Mouse (Mus musculus): ENCODE measurements around the gene Ccr7. TPM values are rescaled to one million over a fixed set of nuclear protein-coding genes. Genes with fewer than 3 reads are reported as not detected.

Ccr7 gene
- polyA plus RNA-seq, 1 experiment from 2014 or later: 0.61 TPM

GRCm38 (mm10) chr11:99111155-99111554 is 43.7 kb downstream of the Ccr7 start:
- Histone ChIP-seq H3K36me3 (ENCODE audit: control insufficient read depth, insufficient read depth, low read length) (no peaks in the 10 kb centered on the region), H3K4me2 (ENCODE audit: low read length) (no peak overlapping the region), H3K4me1 (replicated peaks; ENCODE audit: control insufficient read depth, insufficient read depth, low read length) (peaks cover 21% of the 10 kb centered on the region), H3K9me3 (ENCODE audit: control insufficient read depth, low read length) (peaks cover 3% of the 10 kb centered on the region; the same call in 1 of the 2 replicates), H3K27me3 (replicated peaks; ENCODE audit: control insufficient read depth, insufficient read depth, low read length) (no peaks in the 10 kb centered on the region), H3K27ac (ENCODE audit: low read depth) (no peak overlapping the region), H3K9ac (ENCODE audit: low read length) (no peak overlapping the region), H3K4me3 (ENCODE audit: low read depth, low read length) (no peak overlapping the region)
- ATAC-seq (replicated peaks; ENCODE audit: low FRiP score, low TSS enrichment, low read depth): no peak
- DNase-seq (ENCODE audit: low spot score): no peak
- 54% methylated on average over 11 of the region's 11 CpGs for WGBS

DNA sequence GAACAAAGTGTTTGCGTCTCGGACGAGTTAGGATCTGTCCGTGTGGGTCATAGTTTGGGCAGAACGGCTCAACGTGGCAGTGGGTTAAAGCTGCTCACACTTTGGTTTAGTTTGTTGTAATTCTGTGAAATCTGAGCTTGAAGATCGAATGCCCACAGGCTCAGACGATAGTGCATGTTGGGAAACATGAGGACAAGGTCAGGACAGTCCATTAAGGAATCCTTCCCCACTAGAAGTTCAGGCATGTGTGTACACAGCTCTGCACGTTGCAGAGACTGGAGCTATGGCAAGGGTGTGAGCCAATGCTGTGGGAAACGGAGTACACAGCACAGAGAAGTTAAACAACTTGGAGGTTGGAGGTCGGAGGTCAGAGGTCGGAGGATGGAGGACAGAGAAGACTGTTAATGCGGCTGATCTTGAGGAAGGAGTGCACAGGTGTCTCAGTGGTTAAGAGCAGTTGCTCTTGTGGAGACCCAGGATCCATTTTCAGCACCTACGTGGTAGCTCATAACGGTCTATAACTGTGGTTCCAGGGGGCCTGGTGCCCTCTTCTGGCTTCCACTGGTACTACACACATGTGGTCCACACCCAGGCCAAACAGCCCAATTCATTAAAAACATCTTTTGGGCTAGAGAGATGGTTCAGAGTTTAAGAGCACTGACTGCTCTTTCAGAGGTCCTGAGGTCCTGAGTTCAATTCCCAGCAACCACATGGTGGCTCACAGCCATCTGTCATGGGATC is 44.3 kb downstream of the Ccr7 start:
- H3K9me3 ChIP-seq (ENCODE audit: control insufficient read depth, low read length): peaks cover 3% of the 10 kb centered on the region; the same call in 1 of the 2 replicates
- no peaks in the 10 kb centered on the region for H3K36me3 ChIP-seq (ENCODE audit: control insufficient read depth, insufficient read depth, low read length)
- no peak overlapping the region for H3K9ac ChIP-seq (ENCODE audit: low read length)
- H3K4me2 ChIP-seq (ENCODE audit: low read length): no peak overlapping the region
- no peak overlapping the region for H3K27ac ChIP-seq (ENCODE audit: low read depth)
- peaks cover 22% of the 10 kb centered on the region for H3K4me1 ChIP-seq (replicated peaks; ENCODE audit: control insufficient read depth, insufficient read depth, low read length)
- no peak for DNase-seq (ENCODE audit: low spot score)
- WGBS: 80% methylated on average over 15 of the region's 15 CpGs
- H3K4me3 ChIP-seq (ENCODE audit: low read depth, low read length): no peak overlapping the region
- no peak for ATAC-seq (replicated peaks; ENCODE audit: low FRiP score, low TSS enrichment, low read depth)
- no peaks in the 10 kb centered on the region for H3K27me3 ChIP-seq (replicated peaks; ENCODE audit: control insufficient read depth, insufficient read depth, low read length)

- Histone ChIP-seq H3K4me1 (replicated peaks; ENCODE audit: control insufficient read depth, insufficient read depth, low read length) (peaks cover 25% of the 10 kb centered on the region), H3K9me3 (ENCODE audit: control insufficient read depth, low read length) (peaks cover 3% of the 10 kb centered on the region; the same call in 1 of the 2 replicates), H3K27ac (ENCODE audit: low read depth) (no peak overlapping the region), H3K4me2 (ENCODE audit: low read length) (no peak overlapping the region), H3K4me3 (ENCODE audit: low read depth, low read length) (no peak overlapping the region), H3K27me3 (replicated peaks; ENCODE audit: control insufficient read depth, insufficient read depth, low read length) (no peaks in the 10 kb centered on the region), H3K36me3 (ENCODE audit: control insufficient read depth, insufficient read depth, low read length) (no peaks in the 10 kb centered on the region), H3K9ac (ENCODE audit: low read length) (no peak overlapping the region)
- no peak for DNase-seq (ENCODE audit: low spot score)
- WGBS: 61% methylated on average over 3 of the region's 3 CpGs
- ATAC-seq (replicated peaks; ENCODE audit: low FRiP score, low TSS enrichment, low read depth): no peak
Measured at GRCm38 (mm10) chr11:99108296-99108695, 46.6 kb downstream of the Ccr7 start.

DNA sequence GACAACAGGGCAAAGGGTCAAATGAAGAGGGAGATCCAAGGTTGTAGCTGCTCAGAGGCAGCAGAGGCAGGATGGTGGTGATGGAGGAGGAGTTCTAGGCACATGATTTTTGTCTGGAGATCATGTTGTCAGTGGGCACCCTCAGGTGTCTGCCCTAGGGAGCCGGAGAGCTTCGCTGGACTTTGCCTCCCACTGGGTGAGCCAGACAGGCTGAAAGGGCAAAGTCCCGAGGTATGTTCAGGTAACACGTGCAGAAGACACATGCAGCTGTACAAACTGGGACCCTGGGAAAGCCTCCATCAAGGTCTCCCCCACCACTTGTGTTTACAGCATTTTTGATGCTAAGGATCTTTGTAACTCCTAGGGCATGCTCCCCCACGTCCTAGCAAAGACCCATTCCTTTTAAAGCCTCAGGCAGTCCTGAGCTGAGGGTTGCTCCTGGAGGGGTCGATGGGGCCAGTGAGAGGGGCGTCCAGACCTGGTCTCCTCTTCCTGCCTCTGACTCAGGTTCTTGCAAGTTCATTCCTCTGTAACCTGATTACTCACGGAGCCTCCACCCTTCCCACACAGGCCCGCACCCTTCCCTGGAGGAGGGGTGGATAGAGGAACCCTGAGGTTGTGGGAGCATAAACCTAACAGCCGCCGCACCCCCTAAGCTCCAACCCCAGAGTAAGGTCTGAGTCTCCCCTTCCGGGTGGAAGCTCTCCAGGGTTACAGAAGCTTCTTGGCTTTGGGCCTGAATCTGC is 48.7 kb downstream of the Ccr7 start:
- DNase-seq (ENCODE audit: low spot score) (peak; percentile 63), ATAC-seq (replicated peaks; ENCODE audit: low FRiP score, low TSS enrichment, low read depth) (peak; percentile 59)
- Histone ChIP-seq H3K9ac (ENCODE audit: low read length) (no peak overlapping the region), H3K4me2 (ENCODE audit: low read length) (0 out of 2 replicates have a peak overlapping the region, but pooled peaks have one; percentile 3), H3K36me3 (ENCODE audit: control insufficient read depth, insufficient read depth, low read length) (no peaks in the 10 kb centered on the region), H3K4me1 (replicated peaks; ENCODE audit: control insufficient read depth, insufficient read depth, low read length) (peaks cover 17% of the 10 kb centered on the region), H3K4me3 (ENCODE audit: low read depth, low read length) (no peak overlapping the region), H3K27me3 (replicated peaks; ENCODE audit: control insufficient read depth, insufficient read depth, low read length) (no peaks in the 10 kb centered on the region), H3K27ac (ENCODE audit: low read depth) (peak overlapping the region; percentile 47; the same call in 1 of the 2 replicates), H3K9me3 (ENCODE audit: control insufficient read depth, low read length) (peaks cover 3% of the 10 kb centered on the region; the same call in 1 of the 2 replicates)
- WGBS: 40% methylated on average over 12 of the region's 12 CpGs

DNA sequence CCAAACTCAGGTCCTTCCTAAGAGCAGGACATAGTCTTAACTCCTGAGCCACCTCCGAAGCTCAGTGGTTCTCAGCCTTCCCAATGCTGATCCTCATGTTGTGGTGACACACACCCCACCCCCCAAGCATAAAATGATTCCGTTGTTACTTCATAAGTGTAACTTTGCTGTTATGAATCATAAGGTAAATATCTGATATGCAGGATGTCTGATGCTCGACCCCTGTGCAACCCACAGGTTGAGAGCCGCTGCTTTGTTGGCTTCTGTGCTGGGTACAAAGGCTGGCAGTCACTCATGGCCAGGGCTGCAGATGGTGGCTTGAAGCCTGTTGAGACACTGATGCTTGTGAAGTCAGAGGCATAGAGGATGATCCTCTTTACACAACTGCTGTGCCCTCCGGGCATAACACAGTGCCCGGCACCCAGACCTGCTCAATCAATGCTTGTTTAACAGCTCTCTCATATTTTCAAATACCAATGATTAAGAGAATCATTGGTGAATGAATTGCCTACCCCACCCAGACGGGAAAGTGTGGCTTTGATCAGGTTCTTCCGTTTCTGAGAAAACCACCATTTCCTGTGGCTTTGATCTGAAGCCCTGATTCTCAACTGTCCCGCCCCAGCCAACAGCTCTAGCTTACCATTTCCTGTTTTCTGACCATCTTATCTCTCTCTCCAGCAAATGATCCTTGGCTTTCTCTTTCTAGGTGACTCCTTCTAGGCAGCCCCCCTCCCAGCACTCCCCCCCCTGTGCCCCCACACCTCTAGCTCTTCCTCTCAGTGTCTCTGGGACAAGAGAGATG is 50.1 kb downstream of the Ccr7 start:
- Histone ChIP-seq H3K4me3 (ENCODE audit: low read depth, low read length) (no peak overlapping the region), H3K27me3 (replicated peaks; ENCODE audit: control insufficient read depth, insufficient read depth, low read length) (no peaks in the 10 kb centered on the region), H3K36me3 (ENCODE audit: control insufficient read depth, insufficient read depth, low read length) (no peaks in the 10 kb centered on the region), H3K27ac (ENCODE audit: low read depth) (no peak overlapping the region), H3K9ac (ENCODE audit: low read length) (no peak overlapping the region), H3K9me3 (ENCODE audit: control insufficient read depth, low read length) (no peaks in the 10 kb centered on the region), H3K4me1 (replicated peaks; ENCODE audit: control insufficient read depth, insufficient read depth, low read length) (peaks cover 17% of the 10 kb centered on the region), H3K4me2 (ENCODE audit: low read length) (no peak overlapping the region)
- no peak for ATAC-seq (replicated peaks; ENCODE audit: low FRiP score, low TSS enrichment, low read depth)
- WGBS: 67% methylated on average over 9 of the region's 9 CpGs
- no peak for DNase-seq (ENCODE audit: low spot score)

DNA sequence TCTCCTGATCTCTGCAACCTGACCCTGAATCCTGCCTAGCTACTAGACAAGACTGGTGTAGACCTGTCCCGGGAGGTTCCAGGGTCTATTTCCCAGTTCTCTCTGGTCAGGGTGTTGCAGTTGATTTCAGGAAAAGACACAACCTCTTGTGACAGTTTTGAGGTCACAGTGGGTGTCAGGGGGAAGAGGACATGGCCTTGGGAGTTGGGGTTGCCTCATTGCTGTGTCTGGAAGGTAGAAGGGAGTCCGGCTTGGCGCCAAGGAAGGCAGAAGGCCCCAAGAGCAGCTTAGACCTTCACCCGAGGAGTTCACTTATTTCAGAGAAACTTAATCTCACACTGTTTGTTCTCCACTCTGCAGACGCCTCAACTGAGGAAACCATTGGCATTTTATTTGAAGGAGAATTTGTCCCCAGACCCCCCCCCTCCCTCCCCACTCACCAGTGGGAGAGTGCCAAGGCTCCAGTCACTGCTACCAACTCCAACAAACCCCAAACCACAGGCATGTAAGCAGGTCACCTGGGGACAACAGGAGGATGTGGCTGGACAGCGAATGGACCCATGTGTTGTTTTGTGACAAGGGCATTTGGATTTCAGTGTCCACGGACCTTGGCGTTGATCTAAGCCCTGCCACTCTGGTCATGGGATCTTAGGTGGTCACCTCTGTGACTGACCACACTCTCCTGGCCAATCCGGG is 52.2 kb downstream of the Ccr7 start:
- 88% methylated on average over 9 of the region's 9 CpGs for whole genome bisulfite sequencing
- Histone ChIP-seq H3K9me3 (ENCODE audit: control insufficient read depth, low read length) (no peaks in the 10 kb centered on the region), H3K4me2 (ENCODE audit: low read length) (no peak overlapping the region), H3K27me3 (replicated peaks; ENCODE audit: control insufficient read depth, insufficient read depth, low read length) (no peaks in the 10 kb centered on the region), H3K9ac (ENCODE audit: low read length) (no peak overlapping the region), H3K4me1 (replicated peaks; ENCODE audit: control insufficient read depth, insufficient read depth, low read length) (peaks cover 13% of the 10 kb centered on the region), H3K36me3 (ENCODE audit: control insufficient read depth, insufficient read depth, low read length) (no peaks in the 10 kb centered on the region), H3K27ac (ENCODE audit: low read depth) (no peak overlapping the region), H3K4me3 (ENCODE audit: low read depth, low read length) (no peak overlapping the region)
- ATAC-seq (replicated peaks; ENCODE audit: low FRiP score, low TSS enrichment, low read depth) (no peak), DNase-seq (ENCODE audit: low spot score) (no peak)

DNA sequence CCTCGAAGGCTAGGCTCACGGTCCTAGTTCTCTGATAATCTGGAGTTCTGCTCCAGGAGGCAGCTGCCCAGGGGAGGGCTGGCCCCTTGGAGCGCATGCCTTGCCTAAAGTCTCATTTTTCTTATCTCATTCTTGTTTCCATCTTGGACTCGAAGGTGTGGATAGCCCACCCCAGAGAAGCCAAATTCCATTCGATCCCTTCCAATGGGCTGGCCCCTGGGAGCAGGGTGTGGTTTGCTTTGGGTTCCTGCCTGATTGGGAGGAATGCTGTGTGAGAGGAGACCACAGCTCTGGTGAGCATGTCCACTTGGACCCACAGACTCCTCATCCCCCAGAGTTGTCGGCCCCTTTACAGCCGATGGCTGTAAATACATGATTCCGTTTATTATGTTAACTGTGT is 53.2 kb downstream of the Ccr7 start:
- 56% methylated on average over 8 of the region's 8 CpGs for whole genome bisulfite sequencing
- H3K27me3 ChIP-seq (replicated peaks; ENCODE audit: control insufficient read depth, insufficient read depth, low read length): no peaks in the 10 kb centered on the region
- H3K9ac ChIP-seq (ENCODE audit: low read length): no peak overlapping the region

DNA sequence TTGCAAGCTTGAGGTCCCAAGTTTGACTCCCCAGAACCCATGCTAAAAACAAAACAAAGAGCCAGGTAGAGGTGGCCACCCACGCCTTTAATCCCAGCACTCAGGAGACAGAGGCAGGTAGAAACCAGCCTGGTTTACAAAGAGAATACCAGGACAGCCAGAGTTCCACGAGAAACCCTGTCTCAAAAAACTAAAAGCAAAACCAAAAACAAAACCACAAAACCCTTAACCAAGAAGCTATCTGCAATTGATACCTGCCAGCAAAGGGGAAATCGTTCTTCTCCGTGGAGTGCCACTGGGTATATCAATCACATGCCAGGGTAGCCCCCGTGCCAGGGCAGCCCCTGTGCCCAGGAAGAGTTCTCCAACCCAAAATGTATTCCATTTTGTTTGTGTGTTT is 54.7 kb downstream of the Ccr7 start:
- Histone ChIP-seq H3K27ac (ENCODE audit: low read depth) (no peak overlapping the region), H3K4me1 (replicated peaks; ENCODE audit: control insufficient read depth, insufficient read depth, low read length) (0 out of 2 replicates have a peak, but pooled peaks cover 5% of the 10 kb centered on the region), H3K27me3 (replicated peaks; ENCODE audit: control insufficient read depth, insufficient read depth, low read length) (no peaks in the 10 kb centered on the region), H3K9ac (ENCODE audit: low read length) (no peak overlapping the region), H3K9me3 (ENCODE audit: control insufficient read depth, low read length) (no peaks in the 10 kb centered on the region), H3K36me3 (ENCODE audit: control insufficient read depth, insufficient read depth, low read length) (no peaks in the 10 kb centered on the region), H3K4me2 (ENCODE audit: low read length) (no peak overlapping the region), H3K4me3 (ENCODE audit: low read depth, low read length) (no peak overlapping the region)
- 88% methylated on average over 5 of the region's 5 CpGs for WGBS
- ATAC-seq (replicated peaks; ENCODE audit: low FRiP score, low TSS enrichment, low read depth) (no peak), DNase-seq (ENCODE audit: low spot score) (no peak)

More for the DNA sequence above, 53.2 kb downstream of the Ccr7 start:
- H3K9me3 ChIP-seq (ENCODE audit: control insufficient read depth, low read length): no peaks in the 10 kb centered on the region
- peaks cover 9% of the 10 kb centered on the region for H3K4me1 ChIP-seq (replicated peaks; ENCODE audit: control insufficient read depth, insufficient read depth, low read length)
- H3K4me2 ChIP-seq (ENCODE audit: low read length): no peak overlapping the region
- ATAC-seq (replicated peaks; ENCODE audit: low FRiP score, low TSS enrichment, low read depth) (no peak), DNase-seq (ENCODE audit: low spot score) (no peak)
- H3K36me3 ChIP-seq (ENCODE audit: control insufficient read depth, insufficient read depth, low read length): no peaks in the 10 kb centered on the region
- H3K4me3 ChIP-seq (ENCODE audit: low read depth, low read length): no peak overlapping the region
- H3K27ac ChIP-seq (ENCODE audit: low read depth): no peak overlapping the region

All from intestine, embryonic 14.5 days (tissue).